Mouse (Mus musculus): ENCODE data around the gene Galns.

DNA sequence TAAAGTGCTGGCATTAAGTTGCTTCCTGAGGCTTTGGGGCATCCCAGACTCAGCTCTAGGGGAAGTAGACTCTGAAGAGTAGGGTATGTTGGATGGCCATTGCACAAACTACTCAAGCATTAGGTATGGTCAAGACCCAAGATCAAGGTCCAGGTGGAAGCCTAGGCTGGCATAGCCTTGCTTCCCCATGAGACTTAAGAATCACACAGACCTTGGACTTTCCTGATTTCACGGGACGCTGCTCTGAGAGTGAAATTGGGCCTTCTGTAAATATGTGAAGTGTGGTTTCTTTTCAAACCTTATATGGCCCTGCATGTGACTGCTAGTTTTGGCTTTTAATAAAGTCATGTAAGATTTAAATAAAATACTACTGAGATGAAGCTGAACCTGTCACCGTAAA is 38.5 kb downstream of the Galns start:
- TF ChIP-seq CTCF (conservative IDR thresholded peaks at IDR 0.05 in 1 of 2, IDR thresholded peaks at IDR 0.05 in 1 of 2; ENCODE audit: low read depth in 2 of 2, low read length in 2 of 2): no peak
- TF ChIP-seq POLR2A (IDR thresholded peaks at IDR 0.05; ENCODE audit: low read depth, low read length): no peak
- TF ChIP-seq MXI1 (IDR thresholded peaks at IDR 0.05; ENCODE audit: low read depth, low read length): no peak
- TF ChIP-seq TCF12 (IDR thresholded peaks at IDR 0.05; ENCODE audit: low read depth, low read length): no peak
- TF ChIP-seq HCFC1 (IDR thresholded peaks at IDR 0.05; ENCODE audit: low read depth, low read length): no peak
- no peak for TF ChIP-seq USF1 (IDR thresholded peaks at IDR 0.05; ENCODE audit: low read depth, low read length)
- TF ChIP-seq NRF1 (IDR thresholded peaks at IDR 0.05; ENCODE audit: low read depth, low read length): no peak
- TF ChIP-seq JUND (conservative IDR thresholded peaks at IDR 0.05; ENCODE audit: low read depth, low read length): no peak
- no peak for TF ChIP-seq EP300 (IDR thresholded peaks at IDR 0.05; ENCODE audit: low read length)
- TF ChIP-seq ZKSCAN1 (IDR thresholded peaks at IDR 0.05; ENCODE audit: borderline replicate concordance, low read depth, low read length): no peak
- TF ChIP-seq KAT2A (IDR thresholded peaks at IDR 0.05; ENCODE audit: insufficient replicate concordance, low read length): no peak
- no peak for TF ChIP-seq MAFK (IDR thresholded peaks at IDR 0.05; ENCODE audit: insufficient replicate concordance, low read length)
- TF ChIP-seq GABPA (IDR thresholded peaks at IDR 0.05; ENCODE audit: insufficient replicate concordance, low read depth, low read length): no peak
